In genomic region chr1:97822203-97822602, GRCm38 (mm10) we compare ENCODE assay signal across 19 mouse cellular contexts. TPM values are rescaled to one million over a fixed set of nuclear protein-coding genes. Genes with fewer than 3 reads are reported as not detected.
DNase-seq lines count a peak whose midpoint lies in the region; ATAC-seq lines count a peak whose summit lies in the region.
"Had no signal": no experiment of that assay in that cellular context is flagged by ENCODE, and none has a peak within 500 bp of the region (broad histone marks: within the 10 kb centered on the region; RNA-seq: fewer than 3 reads in every experiment).

No protein-coding gene starts in this region.

- 0 out of 2 replicates have a peak, but pooled peaks cover 6% of the 10 kb centered on the region for H3K9me3 ChIP-seq in heart, embryonic 13.5 days
- H3K9me3 ChIP-seq in midbrain, embryonic 11.5 days (ENCODE audit: control insufficient read depth, low read length): no peaks in the 10 kb centered on the region
- no peaks in the 10 kb centered on the region for H3K9me3 ChIP-seq in midbrain, embryonic 10.5 days (replicated peaks)
- H3K9me3 ChIP-seq in liver, embryonic 11.5 days (ENCODE audit: control insufficient read depth, low read length): no peaks in the 10 kb centered on the region
- H3K9me3 ChIP-seq in liver, embryonic 16.5 days (replicated peaks; ENCODE audit: control insufficient read depth, low read length): no peaks in the 10 kb centered on the region
- H3K9me3 ChIP-seq in embryonic facial prominence, embryonic 10.5 days: no peaks in the 10 kb centered on the region
- H3K9me3 ChIP-seq: embryonic facial prominence, embryonic 13.5 days; forebrain, embryonic 13.5 days; heart, embryonic 10.5 days had no signal

- peak overlapping the region; percentile 22; the same call in 1 of the 2 replicates for H3K4me2 ChIP-seq in heart, embryonic 13.5 days
- no peak overlapping the region for H3K4me2 ChIP-seq in midbrain, embryonic 11.5 days
- no peak overlapping the region for H3K4me2 ChIP-seq in liver, embryonic 11.5 days
- H3K4me2 ChIP-seq in liver, embryonic 16.5 days (ENCODE audit: low read depth, low read length): no peak overlapping the region
- H3K4me2 ChIP-seq: embryonic facial prominence, embryonic 13.5 days; forebrain, embryonic 13.5 days had no signal

- no peaks in the 10 kb centered on the region for H3K27me3 ChIP-seq in heart, embryonic 13.5 days (replicated peaks)
- H3K27me3 ChIP-seq in midbrain, embryonic 11.5 days (ENCODE audit: control insufficient read depth, insufficient read depth, low read length): no peaks in the 10 kb centered on the region
- no peaks in the 10 kb centered on the region for H3K27me3 ChIP-seq in midbrain, embryonic 10.5 days (ENCODE audit: low read depth, poor library complexity, severe bottlenecking)
- no peaks in the 10 kb centered on the region for H3K27me3 ChIP-seq in liver, embryonic 11.5 days (replicated peaks; ENCODE audit: control insufficient read depth, insufficient read depth, low read length)
- no peaks in the 10 kb centered on the region for H3K27me3 ChIP-seq in liver, embryonic 16.5 days (ENCODE audit: control insufficient read depth, insufficient read depth, low read depth, low read length)
- H3K27me3 ChIP-seq in embryonic facial prominence, embryonic 10.5 days (replicated peaks; ENCODE audit: low read depth, poor library complexity, severe bottlenecking): no peaks in the 10 kb centered on the region
- H3K27me3 ChIP-seq: embryonic facial prominence, embryonic 13.5 days; forebrain, embryonic 13.5 days had no signal

- peaks cover 76% of the 10 kb centered on the region for H3K36me3 ChIP-seq in heart, embryonic 13.5 days
- H3K36me3 ChIP-seq in midbrain, embryonic 11.5 days (ENCODE audit: control insufficient read depth, insufficient read depth, low read length): no peaks in the 10 kb centered on the region
- peaks cover 3% of the 10 kb centered on the region for H3K36me3 ChIP-seq in midbrain, embryonic 10.5 days
- H3K36me3 ChIP-seq in liver, embryonic 11.5 days (ENCODE audit: control insufficient read depth, insufficient read depth, low read length): no peaks in the 10 kb centered on the region
- no peaks in the 10 kb centered on the region for H3K36me3 ChIP-seq in liver, embryonic 16.5 days (ENCODE audit: control insufficient read depth, insufficient read depth)
- H3K36me3 ChIP-seq in embryonic facial prominence, embryonic 10.5 days (replicated peaks): no peaks in the 10 kb centered on the region

- H3K9ac ChIP-seq in heart, embryonic 13.5 days: no peak overlapping the region
- no peak overlapping the region for H3K9ac ChIP-seq in midbrain, embryonic 11.5 days (ENCODE audit: low read length)
- no peak overlapping the region for H3K9ac ChIP-seq in liver, embryonic 11.5 days (ENCODE audit: low read depth, low read length)
- H3K9ac ChIP-seq in liver, embryonic 16.5 days (ENCODE audit: low read depth, low read length): no peak overlapping the region
- H3K9ac ChIP-seq: embryonic facial prominence, embryonic 13.5 days; forebrain, embryonic 13.5 days; forebrain, postnatal 0 days had no signal

- no peak overlapping the region for H3K4me3 ChIP-seq in heart, embryonic 13.5 days
- H3K4me3 ChIP-seq in midbrain, embryonic 11.5 days (ENCODE audit: low read depth, low read length): no peak overlapping the region
- H3K4me3 ChIP-seq in midbrain, embryonic 10.5 days: no peak overlapping the region
- no peak overlapping the region for H3K4me3 ChIP-seq in liver, embryonic 11.5 days (ENCODE audit: low read depth, low read length)
- H3K4me3 ChIP-seq in liver, embryonic 16.5 days (ENCODE audit: low read depth, low read length): no peak overlapping the region
- H3K4me3 ChIP-seq in embryonic facial prominence, embryonic 10.5 days: no peak overlapping the region
- H3K4me3 ChIP-seq: embryonic facial prominence, embryonic 13.5 days; forebrain, embryonic 13.5 days; heart, embryonic 10.5 days had no signal

- H3K4me1 ChIP-seq in heart, embryonic 13.5 days: 0 out of 2 replicates have a peak, but pooled peaks cover 3% of the 10 kb centered on the region
- no peaks in the 10 kb centered on the region for H3K4me1 ChIP-seq in midbrain, embryonic 11.5 days (ENCODE audit: control insufficient read depth, insufficient read depth, low read length)
- no peaks in the 10 kb centered on the region for H3K4me1 ChIP-seq in midbrain, embryonic 10.5 days
- no peaks in the 10 kb centered on the region for H3K4me1 ChIP-seq in liver, embryonic 11.5 days (replicated peaks; ENCODE audit: control insufficient read depth, insufficient read depth, low read length)
- H3K4me1 ChIP-seq in liver, embryonic 16.5 days (ENCODE audit: control insufficient read depth, low read depth, low read length): no peaks in the 10 kb centered on the region
- H3K4me1 ChIP-seq in embryonic facial prominence, embryonic 10.5 days: peaks cover 3% of the 10 kb centered on the region; the same call in 1 of the 2 replicates
- H3K4me1 ChIP-seq: embryonic facial prominence, embryonic 13.5 days; forebrain, embryonic 13.5 days; heart, embryonic 10.5 days had no signal

- no peak for DNase-seq in heart, adult 11 months
- DNase-seq in midbrain, embryonic 11.5 days (ENCODE audit: low spot score, missing footprints): peak; percentile 62
- no peak for DNase-seq in midbrain, embryonic 10.5 days (ENCODE audit: low spot score)
- DNase-seq in liver, embryonic 11.5 days (ENCODE audit: low spot score): no peak
- no peak for DNase-seq in right cerebral cortex, adult 2 months (ENCODE audit: low spot score in 2 of 2)
- no peak for DNase-seq in embryonic facial prominence, embryonic 10.5 days (ENCODE audit: low spot score)
- DNase-seq: adrenal gland, adult 8-10 months; adrenal gland, postnatal 36 days; cerebellum, adult 2 months; cerebellum, postnatal 10 days; forebrain, postnatal 0 days; gastrocnemius, postnatal 14 days; heart, postnatal 36 days had no signal

- H3K27ac ChIP-seq in heart, embryonic 13.5 days (replicated peaks): no peak overlapping the region
- no peak overlapping the region for H3K27ac ChIP-seq in midbrain, embryonic 11.5 days (ENCODE audit: low read depth, low read length)
- H3K27ac ChIP-seq in midbrain, embryonic 10.5 days (replicated peaks): no peak overlapping the region
- H3K27ac ChIP-seq in liver, embryonic 11.5 days (ENCODE audit: low read depth, low read length): no peak overlapping the region
- no peak overlapping the region for H3K27ac ChIP-seq in liver, embryonic 16.5 days (ENCODE audit: low read length)
- no peak overlapping the region for H3K27ac ChIP-seq in embryonic facial prominence, embryonic 10.5 days (replicated peaks)
- H3K27ac ChIP-seq: embryonic facial prominence, embryonic 13.5 days; forebrain, embryonic 13.5 days; heart, embryonic 10.5 days had no signal

- no peak for ATAC-seq in heart, embryonic 13.5 days (ENCODE audit: extremely low read depth, insufficient number of reproducible peaks, low FRiP score, low TSS enrichment)
- no peak for ATAC-seq in midbrain, embryonic 11.5 days (ENCODE audit: low FRiP score)
- peak; percentile 65 for ATAC-seq in liver, embryonic 11.5 days (replicated peaks; ENCODE audit: low FRiP score)
- peak; percentile 61 for ATAC-seq in liver, embryonic 16.5 days (ENCODE audit: low read depth)
- ATAC-seq: forebrain, embryonic 13.5 days; forebrain, postnatal 0 days; hindbrain, embryonic 16.5 days had no signal

- WGBS in heart, embryonic 13.5 days: 59% methylated on average over 5 of the region's 5 CpGs
- WGBS in midbrain, embryonic 11.5 days: 83% methylated on average over 5 of the region's 5 CpGs
- 85% methylated on average over 5 of the region's 5 CpGs for WGBS in midbrain, embryonic 10.5 days
- 61% methylated on average over 5 of the region's 5 CpGs for WGBS in liver, embryonic 11.5 days
- 62% methylated on average over 5 of the region's 5 CpGs for WGBS in liver, embryonic 16.5 days (ENCODE audit: insufficient replicate concordance)
- WGBS in embryonic facial prominence, embryonic 10.5 days: 80% methylated on average over 5 of the region's 5 CpGs

RNA-seq across cellular contexts. Expression of gene Ppip5k2, which starts 52.0 kb away (rescaled TPM):
- 32.2 and 33.1 TPM in 2 replicates for polyA plus RNA-seq in heart, embryonic 13.5 days (2015; fragmentation: Nextera tagmentation; extraction: Ambion mirVana)
- 43.6 and 50.5 TPM in 2 replicates for polyA plus RNA-seq in midbrain, embryonic 11.5 days (2014; fragmentation: Nextera tagmentation; extraction: Ambion mirVana)
- 37.4 and 41.9 TPM in 2 replicates for polyA plus RNA-seq in midbrain, embryonic 10.5 days (2016; fragmentation: Nextera tagmentation; extraction: Ambion mirVana)
- polyA plus RNA-seq in liver, embryonic 11.5 days (2014; fragmentation: Nextera tagmentation; extraction: Ambion mirVana): 36.5 and 39.5 TPM in 2 replicates
- polyA plus RNA-seq in liver, embryonic 16.5 days (2015; fragmentation: Nextera tagmentation; extraction: Ambion mirVana): 11.1 and 11.4 TPM in 2 replicates
- 56.0 and 56.7 TPM in 2 replicates for polyA plus RNA-seq in embryonic facial prominence, embryonic 10.5 days (2016; fragmentation: Nextera tagmentation; extraction: Ambion mirVana)

RNA-seq across cellular contexts. Expression of gene Gin1, which starts 52.2 kb away (rescaled TPM):
- polyA plus RNA-seq in heart, embryonic 13.5 days (2015; fragmentation: Nextera tagmentation; extraction: Ambion mirVana): 14.0 and 16.7 TPM in 2 replicates
- 14.2 and 16.2 TPM in 2 replicates for polyA plus RNA-seq in midbrain, embryonic 11.5 days (2014; fragmentation: Nextera tagmentation; extraction: Ambion mirVana)
- 18.0 and 19.2 TPM in 2 replicates for polyA plus RNA-seq in midbrain, embryonic 10.5 days (2016; fragmentation: Nextera tagmentation; extraction: Ambion mirVana)
- polyA plus RNA-seq in liver, embryonic 11.5 days (2014; fragmentation: Nextera tagmentation; extraction: Ambion mirVana): 19.6 and 21.7 TPM in 2 replicates
- 10.1 and 11.2 TPM in 2 replicates for polyA plus RNA-seq in liver, embryonic 16.5 days (2015; fragmentation: Nextera tagmentation; extraction: Ambion mirVana)
- polyA plus RNA-seq in embryonic facial prominence, embryonic 10.5 days (2016; fragmentation: Nextera tagmentation; extraction: Ambion mirVana): 15.9 and 17.4 TPM in 2 replicates

Comparison
In these comparisons a context has a peak if more than half of its experiments do, and no peak if none do; other contexts are left out.
1. ATAC-seq: peak in liver, embryonic 11.5 days (single experiment) and liver, embryonic 16.5 days (single experiment); none in heart, embryonic 13.5 days (single experiment) and midbrain, embryonic 11.5 days (single experiment).